Mouse (Mus musculus): ENCODE measurements around the gene 2610528J11Rik. TPM values are rescaled to one million over a fixed set of nuclear protein-coding genes. Genes with fewer than 3 reads are reported as not detected.
"Not testable (repeated sequence)": the region's sequence is repeated elsewhere in the genome, so short reads cannot be mapped to it uniquely, and the experiment has no call there.

Gene 2610528J11Rik
- total RNA-seq (2014; rRNA removed) (not detected in 2 replicates), polyA plus RNA-seq (2015; fragmentation: Nextera tagmentation; extraction: Ambion mirVana) (not detected in 2 replicates)

DNA sequence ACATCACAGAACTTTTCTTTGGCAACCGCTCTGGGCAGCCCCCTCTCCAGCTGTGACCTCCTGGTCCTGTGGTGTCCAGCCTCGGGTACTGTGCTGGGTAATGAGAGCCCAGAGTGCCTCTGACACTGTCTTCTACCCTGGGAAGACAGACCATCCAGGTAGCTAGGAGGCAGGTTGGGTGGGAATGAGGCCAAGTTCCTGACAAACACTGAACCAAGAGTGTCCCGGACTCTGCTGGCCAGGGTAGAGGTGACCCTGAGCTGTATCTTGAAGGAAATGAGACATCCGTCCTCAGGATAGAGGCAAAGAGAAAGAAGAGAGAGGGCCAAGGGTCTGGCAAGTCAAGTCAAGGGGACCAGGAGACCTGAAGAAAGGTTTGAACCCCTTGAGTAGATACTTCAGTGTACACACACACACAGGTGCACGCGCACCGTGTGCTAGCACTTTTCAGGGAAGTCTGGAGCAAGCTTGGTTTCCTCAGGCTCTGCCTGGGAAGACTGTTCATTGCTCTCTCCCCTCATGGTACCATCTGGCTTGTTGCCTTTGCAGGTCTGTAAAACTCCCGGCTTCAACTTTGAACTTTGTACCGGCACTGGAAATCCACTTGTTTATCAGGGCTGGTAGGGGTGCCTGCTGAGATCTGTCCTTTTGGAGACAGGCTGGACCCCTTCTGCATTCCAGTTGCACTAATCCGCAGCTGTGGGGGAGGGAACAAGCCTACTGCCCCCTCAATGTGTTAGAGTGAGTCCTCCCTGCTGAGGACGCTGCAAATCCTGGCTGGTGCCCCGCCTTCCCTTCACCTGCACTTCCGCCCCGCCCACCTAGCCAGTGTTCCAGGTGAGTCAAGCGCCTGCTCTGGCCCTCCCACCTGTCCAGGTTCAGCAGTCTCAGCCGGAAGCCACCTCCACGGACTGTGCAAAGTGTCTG, at the start of gene 2610528J11Rik:
2610528J11Rik (plus strand) TSS at position 592 of the 927 bp plus-strand sequence.
- no peaks in the 10 kb centered on the region for H3K27me3 ChIP-seq (ENCODE audit: insufficient read depth, low read length)
- no peak for TF ChIP-seq CTCF (IDR thresholded peaks at IDR 0.05; ENCODE audit: low read depth)
- H3K9me3 ChIP-seq (ENCODE audit: low read length), result no peaks in the 10 kb centered on the region
- no peaks in the 10 kb centered on the region for H3K4me1 ChIP-seq (ENCODE audit: insufficient read depth, low read length)
- H3K4me3 ChIP-seq (ENCODE audit: low read length), result no peak within 1 kb of the TSS
- H3K36me3 ChIP-seq (ENCODE audit: insufficient read depth, low read length), result no peaks in the 10 kb centered on the region
- no peak within 1 kb of the TSS for H3K27ac ChIP-seq
- no peak within 1 kb of the TSS for H3K4me2 ChIP-seq (ENCODE audit: low read depth, low read length)
- DNase-seq (ENCODE audit: low spot score) (no peak), ATAC-seq (no peak)
- WGBS, result 46% methylated on average over 17 of the region's 17 CpGs
- H3K9ac ChIP-seq (replicated peaks; ENCODE audit: low read length), result no peak within 1 kb of the TSS

DNA sequence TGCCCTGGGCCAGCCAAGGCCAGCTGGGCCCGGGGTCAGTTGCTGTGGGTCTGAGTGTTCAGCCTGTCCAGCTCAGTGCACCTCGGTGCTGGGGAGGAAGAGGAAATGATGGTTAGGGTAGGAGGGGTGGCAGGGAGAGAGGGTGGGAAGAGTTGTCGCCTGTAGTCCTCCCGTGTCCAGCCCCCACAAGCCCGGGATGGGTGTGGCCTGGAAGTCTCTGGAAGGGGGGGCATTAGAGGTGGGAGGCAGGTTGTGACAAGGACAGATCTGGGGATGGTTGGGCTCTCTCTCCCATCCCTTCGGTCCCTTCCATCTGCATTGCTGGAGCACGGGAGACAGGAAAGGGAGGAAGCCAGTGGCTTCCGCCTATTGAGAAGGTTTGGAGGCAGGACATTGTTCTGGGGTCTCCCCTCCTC, 37.1 kb upstream of the 2610528J11Rik start, which contains the start of gene Tie1:
Tie1 (minus strand) TSS at position 345 of the 416 bp plus-strand sequence.
- H3K9ac ChIP-seq (replicated peaks; ENCODE audit: low read length), result no peak within 1 kb of the TSS
- no peak for TF ChIP-seq CTCF (IDR thresholded peaks at IDR 0.05; ENCODE audit: low read depth)
- DNase-seq (ENCODE audit: low spot score) (no peak), ATAC-seq (no peak)
- no peaks in the 10 kb centered on the region for H3K27me3 ChIP-seq (ENCODE audit: insufficient read depth, low read length)
- WGBS, result 75% methylated on average over 7 of the region's 8 CpGs
- no peaks in the 10 kb centered on the region for H3K9me3 ChIP-seq (ENCODE audit: low read length)
- H3K4me1 ChIP-seq (ENCODE audit: insufficient read depth, low read length), result no peaks in the 10 kb centered on the region
- H3K27ac ChIP-seq, result no peak within 1 kb of the TSS
- no peak within 1 kb of the TSS for H3K4me2 ChIP-seq (ENCODE audit: low read depth, low read length)
- H3K36me3 ChIP-seq (ENCODE audit: insufficient read depth, low read length), result no peaks in the 10 kb centered on the region
- H3K4me3 ChIP-seq (ENCODE audit: low read length), result no peak within 1 kb of the TSS

DNA sequence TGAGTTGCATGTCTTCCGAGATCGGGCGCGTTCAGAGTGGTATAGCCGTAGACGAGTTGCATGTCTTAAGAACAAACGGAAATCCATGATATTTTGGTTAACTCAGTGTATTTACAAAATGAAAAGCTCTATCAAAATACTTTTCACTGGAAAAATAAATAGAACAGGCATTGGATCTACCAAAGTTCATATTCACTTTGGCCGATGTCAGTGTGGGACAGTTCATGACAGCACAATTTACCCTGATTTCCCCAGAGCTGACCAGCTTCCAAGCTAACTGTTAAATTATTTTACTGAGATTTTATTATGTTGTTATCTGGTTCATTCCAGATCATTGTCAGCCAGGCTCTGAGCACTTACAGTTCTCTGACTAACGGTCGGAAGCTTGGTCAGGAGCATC, 36.3 kb upstream of the 2610528J11Rik start:
- WGBS, result 87% methylated on average over 10 of the region's 10 CpGs
- H3K9ac ChIP-seq (replicated peaks; ENCODE audit: low read length), result no peak overlapping the region
- H3K4me1 ChIP-seq (ENCODE audit: insufficient read depth, low read length), result no peaks in the 10 kb centered on the region
- TF ChIP-seq CTCF (IDR thresholded peaks at IDR 0.05; ENCODE audit: low read depth), result no peak
- no peak overlapping the region for H3K4me3 ChIP-seq (ENCODE audit: low read length)
- H3K4me2 ChIP-seq (ENCODE audit: low read depth, low read length), result no peak overlapping the region
- no peak for DNase-seq (ENCODE audit: low spot score)
- H3K36me3 ChIP-seq (ENCODE audit: insufficient read depth, low read length), result no peaks in the 10 kb centered on the region
- no peaks in the 10 kb centered on the region for H3K9me3 ChIP-seq (ENCODE audit: low read length)
- no peak for ATAC-seq
- H3K27me3 ChIP-seq (ENCODE audit: insufficient read depth, low read length), result no peaks in the 10 kb centered on the region
- H3K27ac ChIP-seq, result no peak overlapping the region

DNA sequence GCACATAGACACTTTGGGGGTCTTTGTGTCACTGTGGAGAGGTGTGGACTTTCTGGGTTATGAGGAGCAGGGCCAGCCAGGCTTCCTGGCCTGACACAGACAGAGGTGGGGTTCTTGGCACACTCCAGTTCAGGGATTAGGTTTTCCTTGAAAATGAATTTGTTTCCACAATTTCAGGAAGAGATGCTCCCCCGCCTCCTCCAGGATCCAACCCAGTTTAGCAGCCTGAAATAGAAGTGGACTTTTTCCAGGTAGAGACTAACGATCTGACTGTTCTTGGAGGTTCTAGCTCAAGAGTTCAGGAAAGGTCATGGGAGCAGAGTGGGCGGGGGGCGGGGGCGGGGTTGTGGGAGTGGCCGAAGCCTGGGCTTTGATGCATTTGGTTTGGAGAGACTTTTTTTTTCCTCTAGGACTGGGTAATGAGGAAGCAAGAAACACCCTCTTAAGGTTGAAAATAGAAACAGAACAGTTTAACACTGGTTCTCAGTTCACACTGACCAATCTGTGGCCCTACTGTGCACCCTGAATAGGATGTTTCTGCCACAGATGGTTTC, 26.6 kb upstream of the 2610528J11Rik start:
- no peak overlapping the region for H3K9ac ChIP-seq (replicated peaks; ENCODE audit: low read length)
- no peak for ATAC-seq
- H3K36me3 ChIP-seq (ENCODE audit: insufficient read depth, low read length), result no peaks in the 10 kb centered on the region
- H3K27ac ChIP-seq, result no peak overlapping the region
- H3K4me1 ChIP-seq (ENCODE audit: insufficient read depth, low read length), result no peaks in the 10 kb centered on the region
- H3K4me3 ChIP-seq (ENCODE audit: low read length), result no peak overlapping the region
- H3K9me3 ChIP-seq (ENCODE audit: low read length), result no peaks in the 10 kb centered on the region
- H3K27me3 ChIP-seq (ENCODE audit: insufficient read depth, low read length), result no peaks in the 10 kb centered on the region
- no peak for DNase-seq (ENCODE audit: low spot score)
- no peak for TF ChIP-seq CTCF (IDR thresholded peaks at IDR 0.05; ENCODE audit: low read depth)
- WGBS, result 48% methylated on average over 6 of the region's 6 CpGs
- H3K4me2 ChIP-seq (ENCODE audit: low read depth, low read length), result no peak overlapping the region

DNA sequence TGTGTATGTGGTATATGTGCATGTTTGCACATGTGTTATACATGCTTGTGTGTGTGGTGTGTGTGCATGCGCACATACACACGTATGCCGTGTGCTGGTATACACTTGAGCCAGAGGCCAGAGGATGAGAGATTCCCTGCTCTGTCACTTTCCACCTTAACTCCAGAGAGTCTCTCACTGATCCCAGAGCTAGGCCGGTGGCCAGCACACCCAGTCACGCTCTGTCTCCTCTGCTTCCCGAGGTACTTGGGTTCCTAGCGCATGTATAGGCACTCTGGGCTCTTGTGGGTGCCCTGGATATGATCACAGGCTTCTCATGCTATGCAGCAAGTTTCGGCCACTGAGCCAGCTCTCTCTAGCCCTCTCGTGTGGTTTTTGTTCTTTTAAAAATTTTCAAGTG, 26.0 kb upstream of the 2610528J11Rik start:
- Histone ChIP-seq H3K36me3 (ENCODE audit: insufficient read depth, low read length) (no peaks in the 10 kb centered on the region), H3K27me3 (ENCODE audit: insufficient read depth, low read length) (no peaks in the 10 kb centered on the region), H3K4me2 (ENCODE audit: low read depth, low read length) (no peak overlapping the region), H3K4me3 (ENCODE audit: low read length) (no peak overlapping the region), H3K4me1 (ENCODE audit: insufficient read depth, low read length) (no peaks in the 10 kb centered on the region), H3K27ac (no peak overlapping the region), H3K9me3 (ENCODE audit: low read length) (no peaks in the 10 kb centered on the region), H3K9ac (replicated peaks; ENCODE audit: low read length) (no peak overlapping the region)
- TF ChIP-seq CTCF (IDR thresholded peaks at IDR 0.05; ENCODE audit: low read depth), result no peak
- no peak for DNase-seq (ENCODE audit: low spot score)
- ATAC-seq, result no peak
- 67% methylated on average over 9 of the region's 9 CpGs for WGBS

DNA sequence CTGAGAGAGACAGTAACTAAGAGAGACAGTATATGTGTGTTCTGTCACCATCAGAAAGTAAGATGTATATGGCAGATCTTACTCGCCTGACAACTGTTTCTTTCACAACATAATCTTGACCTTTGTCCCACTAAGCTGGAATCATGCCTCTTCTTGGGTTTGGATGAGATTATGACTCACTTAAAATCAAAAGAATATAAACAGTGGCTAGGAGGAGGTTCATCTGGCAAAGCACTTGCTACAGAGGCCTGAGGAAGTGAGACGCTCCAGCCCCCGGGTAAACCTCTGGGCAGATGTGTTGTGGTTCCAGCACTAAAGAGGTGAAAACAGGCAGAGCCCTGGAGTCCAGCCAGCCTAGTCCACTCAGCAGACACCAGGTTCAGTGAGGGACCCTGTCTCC, 21.2 kb upstream of the 2610528J11Rik start:
- H3K36me3 ChIP-seq (ENCODE audit: insufficient read depth, low read length), result no peaks in the 10 kb centered on the region
- ATAC-seq, result no peak
- no peak overlapping the region for H3K4me2 ChIP-seq (ENCODE audit: low read depth, low read length)
- WGBS, result 85% methylated on average over 3 of the region's 3 CpGs
- no peak for DNase-seq (ENCODE audit: low spot score)
- H3K27ac ChIP-seq, result no peak overlapping the region
- no peaks in the 10 kb centered on the region for H3K4me1 ChIP-seq (ENCODE audit: insufficient read depth, low read length)
- no peak for TF ChIP-seq CTCF (IDR thresholded peaks at IDR 0.05; ENCODE audit: low read depth)
- H3K27me3 ChIP-seq (ENCODE audit: insufficient read depth, low read length), result no peaks in the 10 kb centered on the region
- H3K9ac ChIP-seq (replicated peaks; ENCODE audit: low read length), result no peak overlapping the region
- H3K4me3 ChIP-seq (ENCODE audit: low read length), result no peak overlapping the region
- H3K9me3 ChIP-seq (ENCODE audit: low read length), result no peaks in the 10 kb centered on the region

DNA sequence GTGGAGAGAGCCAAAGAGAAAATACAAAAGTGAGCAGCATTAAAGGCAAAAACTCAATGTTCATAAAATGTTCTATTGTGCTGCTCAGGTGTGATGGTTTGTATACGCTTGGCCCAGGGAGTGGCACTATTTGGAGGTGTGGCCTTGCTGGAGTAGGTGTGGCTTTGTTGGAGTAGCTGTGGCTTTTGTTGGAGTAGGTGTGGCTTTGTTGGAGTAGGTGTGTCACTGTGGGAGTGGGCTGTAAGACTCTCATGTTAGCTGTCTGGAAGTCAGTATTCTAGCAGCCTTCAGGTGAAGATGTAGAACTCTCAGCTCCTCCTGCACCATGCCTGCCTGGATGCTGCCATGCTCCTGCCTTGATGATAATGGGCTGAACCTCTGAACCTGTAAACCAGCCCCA, 19.6 kb upstream of the 2610528J11Rik start:
- not testable (repeated sequence) for ATAC-seq; H3K36me3 ChIP-seq (ENCODE audit: insufficient read depth, low read length); H3K4me3 ChIP-seq (ENCODE audit: low read length); H3K27ac ChIP-seq; DNase-seq (ENCODE audit: low spot score); H3K27me3 ChIP-seq (ENCODE audit: insufficient read depth, low read length); H3K9ac ChIP-seq (replicated peaks; ENCODE audit: low read length); H3K4me2 ChIP-seq (ENCODE audit: low read depth, low read length); H3K9me3 ChIP-seq (ENCODE audit: low read length); H3K4me1 ChIP-seq (ENCODE audit: insufficient read depth, low read length)
- 94% methylated on average over 1 of the region's 1 CpGs for whole genome bisulfite sequencing
